Mouse (Mus musculus): ENCODE results near the gene B4galnt3.
"Not testable (repeated sequence)": the region's sequence is repeated elsewhere in the genome, so short reads cannot be mapped to it uniquely, and the experiment has no call there.

B4galnt3 gene

GRCm38 (mm10) chr6:120294056-120294784 is at the start of gene B4galnt3, which contains the start of gene D330020A13Rik:
Gene B4galnt3 (minus strand): TSS chr6:120294559.
Gene D330020A13Rik (plus strand): TSS chr6:120294364.
- DNase-seq (ENCODE audit: low spot score in 2 of 2), result peak in 1 of 2 experiments; percentile 3

DNA sequence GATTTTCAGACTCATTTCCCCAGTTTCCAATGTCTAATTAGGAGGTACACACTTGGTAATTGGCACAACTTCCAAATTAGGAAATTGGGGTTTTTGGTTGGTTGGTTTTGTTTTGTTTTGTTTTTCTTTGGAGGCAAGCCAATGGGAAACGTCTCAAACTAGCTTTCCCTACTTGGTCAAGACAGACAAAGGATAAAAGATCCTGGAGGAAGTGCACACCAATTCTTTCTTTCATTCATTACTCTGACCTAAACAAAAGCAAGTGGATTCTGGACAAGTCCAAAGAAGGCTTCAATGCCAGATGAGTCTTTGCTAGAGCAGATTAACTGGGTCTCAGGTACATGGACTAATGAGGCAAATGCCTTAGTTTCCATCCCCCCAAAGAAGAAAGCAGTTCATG is 49.6 kb upstream of the B4galnt3 start:
- DNase-seq (ENCODE audit: low spot score in 2 of 2), result no peak

- DNase-seq (ENCODE audit: low spot score in 2 of 2), result no peak
Observed at GRCm38 (mm10) chr6:120332351-120332750, 38.0 kb upstream of the B4galnt3 start.

DNA sequence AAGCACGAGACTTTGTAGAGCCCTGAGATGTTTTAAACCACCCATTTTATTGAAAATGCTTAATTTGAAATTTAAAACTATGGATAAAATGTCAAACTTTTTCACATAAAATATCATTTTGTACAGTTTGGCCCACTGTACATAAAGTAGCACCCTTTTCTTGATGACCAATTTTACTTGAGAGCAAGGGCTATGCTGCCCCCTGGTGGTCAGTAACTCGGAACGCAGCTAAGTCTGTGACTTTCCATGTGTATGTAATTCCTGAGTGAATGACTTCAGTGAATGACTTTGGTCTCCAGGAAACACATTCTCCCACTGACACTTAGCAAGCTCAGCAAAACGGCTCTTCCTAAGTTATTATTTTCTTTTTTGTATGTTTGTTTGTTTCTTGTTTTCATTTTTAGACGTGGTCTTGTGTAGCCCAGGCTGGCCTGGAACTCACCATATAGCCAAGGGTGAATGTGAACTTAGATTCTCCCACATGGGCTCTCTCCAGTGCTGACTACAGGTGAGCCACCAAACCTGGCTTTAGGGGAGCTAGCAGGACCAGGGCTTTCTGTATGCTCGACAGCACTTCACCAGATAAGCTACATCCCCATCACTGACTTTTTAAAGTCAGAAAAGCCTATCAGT is 30.1 kb upstream of the B4galnt3 start:
- peak in 1 of 2 experiments; percentile 62 for DNase-seq (ENCODE audit: low spot score in 2 of 2)

GRCm38 (mm10) chr6:120320369-120320768 is 26.0 kb upstream of the B4galnt3 start:
- DNase-seq (ENCODE audit: low spot score in 2 of 2), result no peak

DNA sequence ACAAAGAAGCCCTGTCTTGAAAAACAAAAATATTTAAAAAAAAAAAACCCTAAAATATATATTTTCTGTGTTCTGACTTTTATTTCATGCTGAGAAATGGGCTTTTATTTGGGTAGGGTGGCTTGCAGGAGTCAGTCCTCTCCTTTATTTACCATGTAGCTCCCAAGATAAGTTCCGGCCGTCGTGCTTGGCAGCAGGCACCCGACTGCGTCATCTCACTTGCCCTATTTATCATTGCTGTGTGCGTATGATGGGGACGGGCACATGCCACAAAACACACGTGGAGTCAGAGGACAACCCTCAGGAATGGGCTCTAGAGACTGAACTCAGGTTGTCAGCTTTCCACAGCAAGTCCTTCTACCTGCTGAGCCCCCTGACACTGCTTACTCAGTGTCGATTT is 24.8 kb upstream of the B4galnt3 start:
- DNase-seq (ENCODE audit: low spot score in 2 of 2), result no peak

GRCm38 (mm10) chr6:120318303-120318940 is 24.1 kb upstream of the B4galnt3 start:
- no peak for DNase-seq (ENCODE audit: low spot score in 2 of 2)

DNA sequence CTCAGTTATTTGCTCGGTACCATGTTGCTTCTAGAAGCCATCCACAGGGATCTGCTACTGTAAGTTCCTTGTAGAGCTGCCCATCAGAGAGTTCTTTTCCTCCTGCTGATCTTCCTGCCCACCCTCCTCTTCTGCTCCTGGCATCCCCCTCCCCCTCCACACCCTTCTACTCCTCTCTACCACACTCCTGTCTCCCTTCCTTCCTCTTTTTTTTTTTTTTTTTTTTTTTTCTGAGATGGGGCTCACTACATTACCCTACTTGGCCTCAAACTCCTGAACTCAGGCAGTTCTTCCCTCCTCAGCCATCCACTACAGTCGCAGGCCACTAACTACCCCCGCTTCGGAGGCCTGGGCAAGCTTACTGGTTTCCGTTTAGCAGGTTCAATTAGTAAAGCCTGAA is 18.1 kb upstream of the B4galnt3 start:
- DNase-seq (ENCODE audit: low spot score in 2 of 2), result no peak

DNA sequence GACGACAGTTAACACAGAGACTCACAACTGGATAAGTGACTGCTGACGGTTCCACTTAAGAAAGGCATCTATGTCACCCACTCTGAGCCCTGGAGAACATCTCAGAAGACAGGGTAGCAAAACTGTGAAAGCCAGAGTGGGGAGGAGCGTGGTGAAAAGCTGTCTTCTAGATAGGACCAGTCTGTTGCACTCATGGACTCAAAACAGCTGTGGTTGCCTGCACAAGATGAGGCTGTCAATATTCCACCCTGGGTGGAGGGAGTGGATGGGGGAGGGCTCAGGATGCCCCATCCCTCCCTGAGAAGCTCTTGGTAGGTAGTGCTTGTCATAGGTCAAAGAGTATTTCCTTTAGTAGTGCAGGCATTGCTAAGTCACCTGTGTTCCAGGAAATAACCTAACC is 15.4 kb upstream of the B4galnt3 start:
- no peak for DNase-seq (ENCODE audit: low spot score in 2 of 2)

DNA sequence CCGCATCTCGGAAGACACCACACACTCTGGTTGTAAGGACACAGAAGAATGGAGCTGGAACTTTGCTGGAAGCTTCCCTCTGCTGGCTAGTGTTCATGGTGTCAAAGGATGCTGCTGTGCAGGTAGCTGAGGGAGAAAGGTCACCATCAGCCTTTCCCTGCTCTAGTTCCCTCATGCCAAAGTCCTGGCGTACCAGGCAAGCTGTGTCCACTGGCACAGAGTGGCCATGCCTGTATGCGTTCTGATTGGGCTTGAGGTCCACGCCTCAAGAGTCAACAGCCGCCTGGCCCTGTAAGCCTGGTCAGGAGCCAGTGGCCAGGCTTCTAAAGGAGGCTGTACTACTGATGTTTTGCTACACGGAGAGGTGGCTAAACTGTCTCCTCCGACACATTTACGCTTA is 15.0 kb upstream of the B4galnt3 start:
- no peak for DNase-seq (ENCODE audit: low spot score in 2 of 2)

DNA sequence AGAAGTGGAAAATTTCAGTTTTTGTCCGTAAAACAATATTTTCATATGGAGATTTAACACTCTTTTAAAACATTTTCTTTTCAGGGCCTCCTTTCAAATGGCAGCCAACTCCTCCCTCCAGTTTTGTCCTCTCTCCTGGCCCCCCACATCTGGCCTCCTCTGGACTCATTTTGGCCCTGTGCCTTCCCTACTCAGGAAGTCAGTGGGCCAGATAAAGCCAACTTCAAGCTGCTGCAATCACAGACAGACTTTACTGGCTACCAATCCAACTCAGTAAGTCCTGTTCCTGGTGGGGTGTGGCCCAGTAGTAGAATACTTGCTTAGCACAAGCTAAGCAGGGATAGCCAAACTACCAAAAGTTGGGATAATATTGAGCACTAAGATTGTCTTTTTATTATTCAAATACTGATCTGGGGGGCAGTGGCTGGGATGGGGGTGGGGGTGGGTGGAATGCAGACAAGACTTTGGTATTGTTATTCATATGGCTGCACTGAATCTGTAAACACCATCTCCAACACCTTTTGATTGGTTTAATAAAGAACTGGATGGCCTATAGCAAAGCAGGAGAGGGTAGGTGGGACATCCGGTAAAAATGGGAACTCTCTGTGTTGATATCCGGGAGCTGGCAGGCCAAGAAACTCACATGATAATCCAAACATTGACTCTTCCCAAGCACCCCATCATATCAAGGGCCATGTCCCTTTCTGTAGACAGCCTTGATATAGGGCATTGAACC is 12.7 kb upstream of the B4galnt3 start:
- no peak for DNase-seq (ENCODE audit: low spot score in 2 of 2)

DNA sequence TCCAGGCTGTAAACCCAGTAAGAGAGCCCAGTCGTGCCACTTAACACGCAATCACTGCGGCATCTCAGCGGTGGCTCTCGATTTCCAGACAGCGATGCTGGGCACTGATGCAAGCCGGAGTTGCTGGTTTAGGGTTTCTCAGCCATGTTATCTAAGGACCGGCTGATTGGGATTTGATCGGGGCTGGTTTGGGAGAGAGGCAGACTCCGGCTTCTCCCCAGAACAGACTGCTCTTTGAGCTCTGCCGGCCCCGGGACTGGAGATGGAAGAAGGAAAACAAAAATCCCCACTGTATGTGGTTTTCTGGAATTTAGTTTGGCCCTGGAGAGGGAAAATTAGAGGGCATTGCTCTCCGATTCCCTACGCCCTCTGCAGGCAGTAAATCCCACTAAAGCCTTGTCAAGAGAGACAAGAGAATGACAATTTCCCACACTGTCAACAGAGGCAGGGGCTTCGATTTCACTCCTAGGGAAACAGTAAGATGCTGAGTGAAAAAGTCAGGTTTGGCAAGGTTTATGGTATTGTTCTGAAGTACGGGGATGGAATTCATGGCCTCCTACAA is 8.5 kb upstream of the B4galnt3 start:
- peak in 1 of 2 experiments; percentile 19 for DNase-seq (ENCODE audit: low spot score in 2 of 2)

- peak in 1 of 2 experiments; percentile 31 for DNase-seq (ENCODE audit: low spot score in 2 of 2)
Observed at GRCm38 (mm10) chr6:120301137-120301536, 6.8 kb upstream of the B4galnt3 start.

DNA sequence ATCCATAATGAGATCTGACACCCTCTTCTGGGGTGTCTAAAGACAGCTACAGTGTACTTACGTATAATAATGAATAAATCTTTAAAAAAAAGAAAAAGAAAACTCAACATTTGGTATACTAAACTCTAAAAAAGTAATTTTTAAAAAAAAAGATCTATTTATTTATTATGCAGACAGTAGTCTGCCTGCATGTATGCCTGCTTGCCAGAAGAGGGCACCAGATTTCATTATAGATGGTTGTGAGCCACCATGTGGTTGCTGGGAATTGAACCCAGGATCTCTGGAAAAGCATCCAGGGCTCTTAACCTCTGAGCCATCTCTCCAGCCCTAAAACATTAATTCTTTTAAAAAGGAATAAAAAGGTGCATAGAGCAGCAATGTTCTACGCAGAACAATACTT is 2.2 kb upstream of the B4galnt3 start:
- not testable (repeated sequence) for DNase-seq (ENCODE audit: low spot score in 2 of 2)

DNA sequence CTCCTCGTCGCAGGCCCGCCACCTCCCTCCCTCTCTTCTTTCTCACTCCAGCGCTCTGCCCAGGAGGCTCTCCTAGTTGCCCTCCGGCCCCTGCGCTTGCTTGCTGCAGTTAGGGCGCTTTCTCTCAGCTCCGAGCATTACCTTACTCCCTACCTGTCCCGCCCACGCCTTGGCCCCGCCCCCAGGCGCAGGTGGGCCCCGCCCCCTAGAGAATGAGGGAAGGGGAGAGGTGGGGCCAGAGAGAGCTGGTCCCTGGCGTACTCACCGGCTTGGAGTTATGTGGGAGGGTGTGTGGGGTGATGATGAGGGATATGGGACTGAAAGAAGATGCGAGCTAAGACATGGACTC is 400 bp upstream of the B4galnt3 start:
- peak in 1 of 2 experiments; percentile 18 for DNase-seq (ENCODE audit: low spot score in 2 of 2)

GRCm38 (mm10) chr6:120291396-120292009 is 2.9 kb downstream of the B4galnt3 start:
- DNase-seq (ENCODE audit: low spot score in 2 of 2), result peak in 1 of 2 experiments; percentile 20

DNA sequence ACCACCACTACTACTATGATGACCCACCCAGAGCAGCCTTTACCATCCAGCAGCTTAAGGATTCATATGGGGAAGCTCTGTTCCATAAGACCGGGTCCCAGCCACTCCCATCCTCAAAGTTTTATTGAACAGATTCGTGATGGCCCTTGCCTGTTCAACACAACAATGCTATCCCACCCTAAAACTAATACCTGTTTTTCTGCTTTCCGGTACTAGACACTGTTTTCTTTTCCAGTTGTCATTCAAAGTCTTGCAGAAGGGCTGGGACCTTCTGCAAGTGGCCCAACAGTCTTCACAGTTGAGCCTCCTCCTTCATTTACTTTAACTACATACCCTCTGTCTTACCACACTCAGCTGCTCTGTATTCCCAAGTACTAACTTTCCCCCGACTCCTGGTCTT is 4.9 kb downstream of the B4galnt3 start:
- no peak for DNase-seq (ENCODE audit: low spot score in 2 of 2)

DNA sequence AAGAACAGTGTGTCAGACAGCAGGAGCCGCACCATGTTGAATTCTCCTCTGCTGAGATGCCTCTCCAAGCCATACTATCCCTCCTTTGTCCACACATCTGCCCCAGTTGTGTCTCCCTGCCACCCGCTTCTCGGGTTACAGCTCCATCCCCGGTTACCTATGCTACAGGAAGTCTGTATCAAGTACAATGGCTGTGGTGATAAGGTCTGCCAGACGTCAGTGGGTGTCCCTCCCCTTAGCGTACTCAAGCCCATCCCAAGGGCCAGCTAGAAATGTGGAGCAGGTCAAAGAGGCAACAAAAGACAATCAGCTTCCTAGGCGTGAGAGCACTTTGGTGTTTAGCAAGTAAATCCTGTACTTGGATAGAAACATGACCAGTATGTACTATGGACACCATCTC is 5.8 kb downstream of the B4galnt3 start:
- DNase-seq (ENCODE audit: low spot score in 2 of 2), result no peak

- DNase-seq (ENCODE audit: low spot score in 2 of 2), result no peak
Observed at GRCm38 (mm10) chr6:120287279-120287678, 7.1 kb downstream of the B4galnt3 start.

- no peak for DNase-seq (ENCODE audit: low spot score in 2 of 2)
Observed at GRCm38 (mm10) chr6:120276874-120277449, 17.4 kb downstream of the B4galnt3 start.

- DNase-seq (ENCODE audit: low spot score in 2 of 2), result no peak
Observed at GRCm38 (mm10) chr6:120275301-120275700, 19.1 kb downstream of the B4galnt3 start.
